Mouse (Mus musculus) liver, embryonic 15.5 days (tissue): ENCODE results near the gene Clasp2. TPM values are rescaled to one million over a fixed set of nuclear protein-coding genes. Genes with fewer than 3 reads are reported as not detected.
A peak's percentile ranks its signal among the peaks of the same experiment; 100 is the strongest.
"Not testable (repeated sequence)": the region's sequence is repeated elsewhere in the genome, so short reads cannot be mapped to it uniquely, and the experiment has no call there.

Source experiments
- ATAC-seq: fragments of 200-750 bp; cut with Nextera tagmentation; 2 replicates; pipeline ENCODE4 v1.8.0; 2017; ENCODE audit warnings: moderate number of reproducible peaks, mild to moderate bottlenecking, moderate library complexity; ENCODE audit not compliant: insufficient read depth
- H3K27ac ChIP-seq: fragments of 300-500 bp; sonication (generic); replicated peaks from 2 replicates; pipeline ENCODE4 v1.5.1; 2015; ENCODE audit warnings: mild to moderate bottlenecking, inconsistent platforms
- H3K27me3 ChIP-seq: fragments of 300-500 bp; sonication (generic); 2 replicates; pipeline ENCODE4 v1.6.1; 2015; ENCODE audit warnings: mild to moderate bottlenecking, inconsistent platforms
- H3K36me3 ChIP-seq: fragments of 300-500 bp; sonication (generic); replicated peaks from 2 replicates; pipeline ENCODE4 v1.6.1; 2015; ENCODE audit warnings: moderate library complexity, mild to moderate bottlenecking, inconsistent platforms
- H3K4me1 ChIP-seq: fragments of 300-500 bp; sonication (generic); replicated peaks from 2 replicates; pipeline ENCODE4 v1.6.1; 2015; ENCODE audit warnings: inconsistent platforms
- H3K4me2 ChIP-seq: fragments of 300-500 bp; sonication (generic); 2 replicates; pipeline ENCODE4 v1.6.1; 2015; ENCODE audit warnings: moderate library complexity, mild to moderate bottlenecking, inconsistent platforms
- H3K4me3 ChIP-seq: fragments of 300-500 bp; sonication (generic); replicated peaks from 2 replicates; pipeline ENCODE4 v1.5.1; 2015; ENCODE audit warnings: mild to moderate bottlenecking, inconsistent platforms
- H3K9ac ChIP-seq: fragments of 300-500 bp; sonication (generic); 2 replicates; pipeline ENCODE4 v1.6.1; 2015; ENCODE audit warnings: moderate library complexity, mild to moderate bottlenecking, inconsistent platforms
- H3K9me3 ChIP-seq: fragments of 300-500 bp; sonication (generic); replicated peaks from 2 replicates; pipeline ENCODE4 v1.6.1; 2016; ENCODE audit warnings: inconsistent platforms
- WGBS: fragments of 180-500 bp; shearing (Covaris S2); methylation state at CpG from one replicate; pipeline ENCODE4 v1.1.7; 2015; ENCODE audit warnings: mixed read lengths; ENCODE audit not compliant: insufficient replicate concordance; 5-methylcytosine and 5-hydroxymethylcytosine counted together
- polyA plus RNA-seq: library from polyadenylated mRNA; unstranded; fragments of >200 nt; fragmentation: Nextera tagmentation; extraction: Ambion mirVana; gene quantifications from 2 replicates; pipeline ENCODE4 v1.2.1, GENCODE M21; 2015

Gene Clasp2
- 8.6 and 9.9 TPM in 2 replicates for polyA plus RNA-seq

DNA sequence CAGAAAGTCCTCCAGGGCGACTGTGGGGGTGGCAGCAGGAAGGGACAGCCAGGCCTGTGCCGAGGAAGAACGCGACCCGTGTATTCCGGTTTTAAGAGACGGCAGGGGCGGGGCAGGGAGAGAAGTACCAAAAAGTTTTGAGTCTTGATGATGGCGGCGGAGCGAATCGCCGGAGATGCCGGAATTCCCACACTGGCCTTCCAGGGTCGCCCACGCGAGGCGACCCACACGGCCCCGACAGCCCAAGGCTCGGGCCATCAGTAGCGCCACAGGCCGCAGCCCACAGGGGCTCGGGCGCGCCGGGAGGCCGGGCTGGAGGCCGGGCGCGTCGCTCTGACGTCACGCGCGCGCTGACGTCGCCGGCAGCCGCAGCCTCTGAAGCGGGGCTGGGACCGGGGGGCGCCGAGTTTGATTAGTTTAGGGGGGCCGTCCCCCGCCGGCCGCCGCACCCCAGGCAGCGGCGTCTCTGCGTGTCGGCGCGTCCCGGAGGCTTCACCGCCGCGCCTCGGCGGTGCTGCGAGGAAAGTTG lies at the start of gene Clasp2:
Gene Clasp2, plus strand, starts transcription at position 366 of the 529 bp plus-strand sequence.
- peak within 1 kb of the TSS; percentile 92 for H3K9ac ChIP-seq
- peak within 1 kb of the TSS; percentile 86 for H3K27ac ChIP-seq
- H3K36me3 ChIP-seq: no peaks in the 10 kb centered on the region
- WGBS: under 1% methylated on average over 63 of the region's 63 CpGs
- ATAC-seq: peak; percentile 93
- H3K4me3 ChIP-seq: peak within 1 kb of the TSS; percentile 98
- H3K9me3 ChIP-seq: no peaks in the 10 kb centered on the region
- peaks cover 42% of the 10 kb centered on the region for H3K4me1 ChIP-seq
- peak within 1 kb of the TSS; percentile 77 for H3K4me2 ChIP-seq
- H3K27me3 ChIP-seq: no peaks in the 10 kb centered on the region

DNA sequence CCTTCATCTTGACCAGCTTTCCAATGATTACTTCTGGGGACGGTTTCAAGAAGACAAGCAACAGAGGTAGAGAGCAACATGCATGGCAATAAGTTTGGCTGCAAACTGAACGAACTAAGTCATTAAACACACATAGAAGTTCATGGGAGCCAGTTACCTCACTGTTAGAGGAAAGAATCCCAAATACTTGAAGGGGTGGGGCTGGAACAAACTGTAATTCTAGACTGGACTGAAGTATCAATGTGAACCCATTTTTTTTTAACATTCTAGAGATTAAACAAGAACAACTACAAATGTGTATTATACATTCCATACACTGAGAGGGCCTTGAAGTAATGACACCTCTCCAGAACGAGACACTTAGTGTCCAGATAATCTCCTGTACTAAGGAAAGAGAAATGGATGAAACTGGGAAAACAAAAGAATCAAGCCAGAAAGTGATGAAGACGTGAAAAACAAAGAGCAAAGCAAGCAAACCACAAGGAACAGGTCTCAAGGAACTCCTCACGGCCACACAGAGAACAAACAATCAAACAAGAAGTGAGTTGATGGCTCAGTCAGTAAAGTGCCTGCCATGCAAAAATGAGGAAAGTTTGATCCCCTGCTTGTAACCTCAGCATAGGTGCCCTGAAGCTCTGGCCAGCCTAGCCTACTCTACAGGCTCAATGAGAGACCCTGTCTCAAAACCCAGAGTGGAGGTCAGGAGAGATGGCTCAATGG lies 39.7 kb upstream of the Clasp2 start:
- Histone ChIP-seq H3K36me3 (peaks cover 25% of the 10 kb centered on the region), H3K27me3 (no peaks in the 10 kb centered on the region), H3K4me3 (no peak overlapping the region), H3K4me1 (peaks cover 36% of the 10 kb centered on the region), H3K27ac (no peak overlapping the region), H3K4me2 (no peak overlapping the region), H3K9me3 (no peaks in the 10 kb centered on the region), H3K9ac (no peak overlapping the region)
- 66% methylated on average over 5 of the region's 5 CpGs for WGBS
- ATAC-seq: no peak

DNA sequence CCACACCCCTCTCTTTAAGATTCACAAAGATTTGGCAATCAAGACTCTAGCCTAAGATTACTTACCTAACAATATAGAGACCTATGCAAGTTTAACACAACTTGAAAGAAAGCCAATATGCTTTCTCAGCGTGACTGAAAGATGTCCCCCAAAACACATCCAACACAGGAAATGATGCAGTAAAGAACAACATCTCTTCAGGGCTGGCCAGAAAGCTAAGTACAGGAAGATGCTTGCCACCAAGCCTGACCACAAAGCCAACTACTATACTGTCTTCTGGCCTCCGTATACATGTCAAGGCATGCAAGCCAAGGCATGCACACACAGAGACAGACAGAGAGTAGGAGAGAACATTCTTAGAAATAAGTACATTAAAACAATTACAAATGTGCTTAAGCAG lies 35.2 kb upstream of the Clasp2 start:
- H3K4me1 ChIP-seq: peaks cover 45% of the 10 kb centered on the region
- 0 out of 2 replicates have a peak, but pooled peaks cover 8% of the 10 kb centered on the region for H3K36me3 ChIP-seq
- peak overlapping the region; percentile 74 for H3K4me2 ChIP-seq
- no peaks in the 10 kb centered on the region for H3K9me3 ChIP-seq
- peak overlapping the region; percentile 91; the same call in 1 of the 2 replicates for H3K9ac ChIP-seq
- ATAC-seq: no peak
- 16% methylated on average over 2 of the region's 2 CpGs for WGBS
- no peak overlapping the region for H3K27ac ChIP-seq
- H3K27me3 ChIP-seq: 0 out of 2 replicates have a peak, but pooled peaks cover 1% of the 10 kb centered on the region
- peak overlapping the region; percentile 87 for H3K4me3 ChIP-seq

DNA sequence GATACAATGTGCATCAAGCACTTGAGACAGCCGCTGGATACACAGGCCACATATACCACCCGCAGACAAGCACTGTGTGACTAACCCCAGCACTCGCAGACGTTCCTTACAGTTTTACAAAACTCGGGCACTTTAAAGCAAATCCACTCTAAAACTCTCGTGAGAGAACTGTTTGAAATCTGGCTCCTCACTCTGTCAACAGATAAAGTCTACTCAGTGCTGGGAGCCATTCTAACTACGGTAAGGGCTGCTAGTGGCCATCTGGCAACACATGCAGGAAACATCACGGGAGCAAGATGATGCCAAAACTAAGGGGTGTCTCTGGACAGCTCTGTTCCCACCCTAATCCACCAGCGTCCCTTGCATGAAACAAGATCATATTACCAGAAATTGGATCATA lies 34.4 kb upstream of the Clasp2 start:
- H3K4me3 ChIP-seq: peak overlapping the region; percentile 87
- peak overlapping the region; percentile 74 for H3K4me2 ChIP-seq
- peaks cover 45% of the 10 kb centered on the region for H3K4me1 ChIP-seq
- no peak for ATAC-seq
- WGBS: 18% methylated on average over 9 of the region's 9 CpGs
- H3K9me3 ChIP-seq: no peaks in the 10 kb centered on the region
- H3K27ac ChIP-seq: 0 out of 2 replicates have a peak overlapping the region, but pooled peaks have one; percentile 15
- H3K27me3 ChIP-seq: 0 out of 2 replicates have a peak, but pooled peaks cover 5% of the 10 kb centered on the region
- 0 out of 2 replicates have a peak, but pooled peaks cover 8% of the 10 kb centered on the region for H3K36me3 ChIP-seq
- H3K9ac ChIP-seq: peak overlapping the region; percentile 91

DNA sequence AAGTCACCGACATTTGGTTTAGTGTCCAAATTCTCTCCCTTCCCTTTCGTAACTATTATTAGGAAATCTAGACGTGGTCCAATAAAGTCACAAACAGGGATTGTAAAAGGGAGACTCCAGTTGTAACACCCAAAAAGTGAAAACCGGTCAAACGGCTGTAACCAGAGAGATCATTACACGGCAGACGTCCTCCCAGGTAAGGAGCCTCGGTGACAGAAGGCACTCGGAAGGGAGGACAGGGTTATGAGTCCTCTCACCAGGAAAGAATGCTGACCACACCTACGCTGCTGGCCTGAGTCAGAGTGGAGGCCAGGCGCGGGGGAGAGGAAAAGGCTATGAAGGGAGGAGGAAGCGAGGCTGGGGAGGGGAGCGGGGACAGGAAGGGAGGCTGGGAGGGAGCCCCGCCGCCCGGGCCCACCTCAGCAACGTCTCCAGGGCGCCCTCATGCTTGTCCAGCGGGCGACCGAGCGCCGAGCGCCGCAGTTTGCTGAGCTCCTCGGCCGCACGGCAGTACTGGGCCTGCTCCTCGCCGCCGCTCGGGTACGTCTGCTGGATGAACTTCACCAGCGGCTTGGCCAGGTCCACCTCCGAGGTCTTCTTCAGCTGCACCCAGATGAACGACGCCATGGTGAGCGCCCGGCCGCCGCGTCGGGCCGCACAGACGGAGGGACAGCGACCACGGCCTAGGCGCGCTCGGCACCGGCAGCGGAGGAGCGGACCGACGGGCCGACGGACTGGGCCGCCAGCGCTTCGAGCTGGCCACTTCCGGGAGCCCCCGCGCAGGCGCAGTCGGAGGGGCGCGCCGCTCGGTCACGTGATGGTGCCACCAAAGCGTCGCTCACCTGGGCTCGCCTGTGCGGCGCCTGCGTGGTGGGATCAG lies 33.6 kb upstream of the Clasp2 start, which contains the start of gene Pdcd6ip:
Gene Pdcd6ip, minus strand, starts transcription at position 779 of the 880 bp plus-strand sequence.
- under 1% methylated on average over 77 of the region's 77 CpGs for WGBS
- Histone ChIP-seq H3K9ac (peak within 1 kb of the TSS; percentile 91), H3K36me3 (0 out of 2 replicates have a peak, but pooled peaks cover 5% of the 10 kb centered on the region)

DNA sequence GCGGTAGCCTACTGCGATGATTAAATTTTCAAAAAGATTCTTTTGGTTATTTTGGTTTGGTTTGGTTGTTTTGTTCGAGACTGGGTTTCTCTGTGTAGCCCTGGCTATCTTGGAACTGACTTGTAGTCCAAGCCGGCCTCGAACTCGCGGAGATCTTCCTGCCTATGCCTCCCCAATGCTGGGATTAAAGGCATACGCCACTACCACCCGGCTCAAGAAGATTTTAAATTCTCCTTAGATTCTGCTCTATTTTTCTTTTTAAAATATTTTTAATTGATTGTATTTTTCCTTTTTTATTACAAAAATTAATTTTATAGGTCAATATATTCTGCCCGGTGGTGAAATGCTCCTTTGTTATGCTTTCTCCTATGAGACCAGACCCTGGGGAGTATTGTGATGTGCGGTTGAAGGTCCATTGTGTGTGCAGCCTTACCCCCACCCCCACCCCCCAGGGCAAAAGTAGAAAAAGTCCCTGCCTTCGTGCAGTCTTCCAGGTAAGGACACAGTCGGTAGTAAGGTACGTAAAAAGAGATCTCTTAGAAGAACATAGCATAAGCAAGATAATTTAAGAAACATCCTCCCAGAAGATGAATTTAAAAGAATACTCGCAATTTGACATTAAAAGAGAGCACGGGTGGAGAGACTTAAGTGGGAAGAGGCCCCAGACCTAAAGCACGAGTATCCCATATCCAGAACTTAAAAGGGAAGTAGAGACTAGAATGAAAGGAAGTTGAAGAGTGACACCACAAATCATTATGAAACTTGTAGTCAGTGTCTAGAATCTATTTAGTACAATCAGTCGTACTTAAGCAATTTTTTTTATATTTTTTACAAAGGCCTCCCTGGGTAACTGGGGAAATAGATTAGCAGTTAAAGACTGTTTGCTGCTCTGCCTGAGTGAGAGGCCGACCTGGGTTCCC lies 32.7 kb upstream of the Clasp2 start:
- H3K4me2 ChIP-seq: peak overlapping the region; percentile 74
- H3K9me3 ChIP-seq: no peaks in the 10 kb centered on the region
- 45% methylated on average over 19 of the region's 19 CpGs for WGBS
- 0 out of 2 replicates have a peak, but pooled peaks cover 5% of the 10 kb centered on the region for H3K27me3 ChIP-seq
- 0 out of 2 replicates have a peak, but pooled peaks cover 4% of the 10 kb centered on the region for H3K36me3 ChIP-seq
- H3K27ac ChIP-seq: 0 out of 2 replicates have a peak overlapping the region, but pooled peaks have one; percentile 82
- peak overlapping the region; percentile 91; the same call in 1 of the 2 replicates for H3K9ac ChIP-seq
- 0 out of 2 replicates have a peak, but pooled peaks have one; percentile 0 for ATAC-seq
- peak overlapping the region; percentile 87 for H3K4me3 ChIP-seq
- peaks cover 37% of the 10 kb centered on the region for H3K4me1 ChIP-seq

More for the DNA sequence above, 33.6 kb upstream of the Clasp2 start, which contains the start of gene Pdcd6ip:
- Histone ChIP-seq H3K9me3 (no peaks in the 10 kb centered on the region), H3K4me3 (peak within 1 kb of the TSS; percentile 87), H3K4me2 (peak within 1 kb of the TSS; percentile 74), H3K27ac (peak within 1 kb of the TSS; percentile 82), H3K27me3 (0 out of 2 replicates have a peak, but pooled peaks cover 5% of the 10 kb centered on the region), H3K4me1 (peaks cover 42% of the 10 kb centered on the region)
- peak; percentile 88 for ATAC-seq

DNA sequence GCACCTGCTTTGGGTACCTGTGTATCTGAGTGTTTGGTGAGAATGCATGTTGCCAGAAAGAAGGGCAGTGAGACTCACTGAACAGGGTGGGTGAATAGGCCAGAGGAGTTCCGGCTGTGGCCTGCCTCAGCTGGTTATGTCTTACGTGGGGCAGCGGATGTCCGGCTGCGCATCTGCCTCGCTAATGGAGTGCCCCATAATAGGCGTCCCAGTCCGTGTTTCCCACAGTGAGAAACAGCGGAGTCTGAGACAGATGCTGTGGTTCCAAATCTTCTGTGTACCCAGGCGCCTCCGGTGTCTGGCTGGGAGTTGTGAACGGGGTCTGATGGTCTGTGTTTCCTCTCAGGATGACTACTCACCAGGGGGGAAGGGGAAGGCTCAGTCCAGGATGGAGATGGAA lies 30.4 kb upstream of the Clasp2 start:
- Histone ChIP-seq H3K4me1 (peaks cover 16% of the 10 kb centered on the region), H3K4me2 (no peak overlapping the region), H3K4me3 (no peak overlapping the region), H3K9ac (no peak overlapping the region), H3K27ac (no peak overlapping the region), H3K27me3 (0 out of 2 replicates have a peak, but pooled peaks cover 5% of the 10 kb centered on the region), H3K9me3 (no peaks in the 10 kb centered on the region), H3K36me3 (no peaks in the 10 kb centered on the region)
- WGBS: 80% methylated on average over 12 of the region's 12 CpGs
- no peak for ATAC-seq

DNA sequence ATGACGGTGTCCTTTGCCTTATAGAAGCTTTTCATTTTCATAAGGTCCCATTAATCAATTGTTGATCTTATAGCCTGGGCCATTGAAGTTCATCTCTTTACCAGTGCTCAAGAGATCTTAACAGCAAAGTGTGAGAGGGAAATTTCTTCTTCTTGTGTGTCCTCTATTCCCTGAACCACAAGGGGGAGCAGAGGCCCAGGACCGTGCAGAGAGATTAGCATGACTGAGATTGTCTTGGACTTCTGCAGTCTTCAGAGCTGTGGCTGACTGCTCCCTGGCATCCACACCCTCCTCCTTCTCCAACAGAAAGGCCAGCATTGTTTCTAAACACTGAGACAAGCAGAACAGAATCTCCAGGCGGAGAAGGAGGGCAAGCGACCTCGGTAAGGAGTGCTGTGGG lies 22.2 kb upstream of the Clasp2 start:
- H3K27ac ChIP-seq: no peak overlapping the region
- ATAC-seq: no peak
- no peak overlapping the region for H3K4me2 ChIP-seq
- WGBS: 52% methylated on average over 5 of the region's 5 CpGs
- no peaks in the 10 kb centered on the region for H3K27me3 ChIP-seq
- no peaks in the 10 kb centered on the region; the same call in 1 of the 2 replicates for H3K4me1 ChIP-seq
- H3K36me3 ChIP-seq: no peaks in the 10 kb centered on the region
- H3K9ac ChIP-seq: no peak overlapping the region
- no peaks in the 10 kb centered on the region for H3K9me3 ChIP-seq
- H3K4me3 ChIP-seq: no peak overlapping the region

DNA sequence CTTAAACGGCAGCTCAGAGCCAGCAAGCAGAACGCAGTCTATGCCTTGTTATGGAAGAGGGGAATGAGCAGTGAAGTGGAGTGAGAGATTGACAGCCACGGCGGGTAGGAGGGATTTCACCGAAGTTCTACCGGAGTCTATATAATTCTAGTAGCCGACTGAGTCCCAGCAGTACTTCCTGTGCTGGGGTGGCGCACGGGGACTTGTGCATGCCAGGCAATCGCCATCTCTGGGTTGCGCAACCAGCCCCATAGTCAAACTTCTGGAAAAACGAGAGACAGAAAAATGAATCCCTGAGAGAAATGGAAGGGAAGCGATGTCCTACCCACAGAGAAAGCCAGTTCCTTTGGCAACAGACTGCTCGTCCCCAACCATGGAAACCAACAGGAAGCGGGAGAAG lies 16.6 kb upstream of the Clasp2 start:
- H3K27me3 ChIP-seq: no peaks in the 10 kb centered on the region
- H3K9me3 ChIP-seq: no peaks in the 10 kb centered on the region
- H3K4me1 ChIP-seq: no peaks in the 10 kb centered on the region
- H3K4me2 ChIP-seq: no peak overlapping the region
- H3K27ac ChIP-seq: no peak overlapping the region
- no peak for ATAC-seq
- H3K4me3 ChIP-seq: no peak overlapping the region
- H3K36me3 ChIP-seq: no peaks in the 10 kb centered on the region
- no peak overlapping the region for H3K9ac ChIP-seq
- WGBS: 63% methylated on average over 15 of the region's 15 CpGs

DNA sequence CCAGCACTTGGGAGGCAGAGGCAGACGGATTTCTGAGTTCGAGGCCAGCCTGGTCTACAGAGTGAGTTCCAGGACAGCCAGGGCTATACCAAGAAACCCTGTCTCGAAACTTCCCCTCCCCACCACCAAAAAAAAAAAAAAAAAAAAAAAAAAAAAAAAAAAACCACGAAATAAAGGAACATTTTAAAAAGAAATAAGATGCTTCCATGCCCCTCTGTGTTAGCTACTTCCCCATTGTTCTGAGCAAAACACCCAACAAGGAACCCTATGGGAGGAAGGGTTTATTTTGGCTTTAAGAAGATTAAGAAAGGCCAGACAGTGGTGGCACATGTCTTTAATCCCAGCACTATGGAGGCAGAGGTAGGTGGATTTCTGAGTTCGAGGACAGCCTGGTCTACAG lies 15.7 kb upstream of the Clasp2 start:
- H3K9me3 ChIP-seq, H3K27ac ChIP-seq, H3K4me2 ChIP-seq, H3K9ac ChIP-seq, H3K4me3 ChIP-seq, H3K27me3 ChIP-seq, ATAC-seq, H3K4me1 ChIP-seq, H3K36me3 ChIP-seq: not testable (repeated sequence)
- WGBS: 61% methylated on average over 5 of the region's 5 CpGs
